Mouse (Mus musculus) stomach, postnatal 0 days (tissue): ENCODE results near the gene Prdx4. TPM values are rescaled to one million over a fixed set of nuclear protein-coding genes. Genes with fewer than 3 reads are reported as not detected.

ENCODE experiments used
- ATAC-seq: fragments of 200-750 bp; cut with Nextera tagmentation; 2 replicates; pipeline ENCODE4 v1.8.0; 2017; ENCODE audit not compliant: low FRiP score, low TSS enrichment
- DNase-seq: peaks from one replicate; pipeline ENCODE4 v3.0.0-alpha.2; 2016; ENCODE audit warnings: low spot score
- H3K27ac ChIP-seq: fragments of 300-500 bp; sonication (generic); replicated peaks from 2 replicates; pipeline ENCODE4 v1.5.1; 2014; ENCODE audit warnings: mild to moderate bottlenecking, control low read depth
- H3K27me3 ChIP-seq: fragments of 300-500 bp; sonication (generic); 2 replicates; pipeline ENCODE4 v1.6.1; 2014; ENCODE audit warnings: low read length; ENCODE audit not compliant: control insufficient read depth, insufficient read depth
- H3K36me3 ChIP-seq: fragments of 300-500 bp; sonication (generic); 2 replicates; pipeline ENCODE4 v1.6.1; 2014; ENCODE audit warnings: low read length, mixed read lengths; ENCODE audit not compliant: control insufficient read depth, insufficient read depth
- H3K4me1 ChIP-seq: fragments of 300-500 bp; sonication (generic); replicated peaks from 2 replicates; pipeline ENCODE4 v1.6.1; 2014; ENCODE audit warnings: antibody characterized with exemption; ENCODE audit not compliant: control insufficient read depth, insufficient read depth
- H3K4me2 ChIP-seq: fragments of 300-500 bp; sonication (generic); replicated peaks from 2 replicates; pipeline ENCODE4 v1.6.1; 2014; ENCODE audit warnings: low read depth, mild to moderate bottlenecking, control low read depth, moderate library complexity
- H3K4me3 ChIP-seq: fragments of 300-500 bp; sonication (generic); 2 replicates; pipeline ENCODE4 v1.5.1; 2014; ENCODE audit warnings: low read depth, low read length, control low read depth
- H3K9ac ChIP-seq: fragments of 300-500 bp; sonication (generic); 2 replicates; pipeline ENCODE4 v1.6.1; 2014; ENCODE audit warnings: mild to moderate bottlenecking, low read length, control low read depth, mixed read lengths
- H3K9me3 ChIP-seq: fragments of 300-500 bp; sonication (generic); 2 replicates; pipeline ENCODE4 v1.6.1; 2016; ENCODE audit warnings: low read length; ENCODE audit not compliant: control insufficient read depth
- CTCF ChIP-seq: IDR thresholded peaks from 2 replicates; pipeline ENCODE4 v1.5.1; 2016; ENCODE audit warnings: antibody characterized with exemption, low read depth, mild to moderate bottlenecking, moderate library complexity
- EP300 ChIP-seq: optimal IDR thresholded peaks from 2 replicates; pipeline ENCODE3; 2016; ENCODE audit warnings: antibody characterized with exemption
- WGBS: fragments of 180-500 bp; shearing (Covaris S2); extraction: QIAGEN DNeasy Blood & Tissue Kit; methylation state at CpG from one replicate; pipeline ENCODE4 v1.1.7; 2014; 5-methylcytosine and 5-hydroxymethylcytosine counted together
- polyA plus RNA-seq: library from polyadenylated mRNA; unstranded; fragments of >200 nt; fragmentation: Nextera tagmentation; extraction: Ambion mirVana; gene quantifications from 2 replicates; pipeline ENCODE4 v1.2.1, GENCODE M21; 2015

The Prdx4 gene
- polyA plus RNA-seq, 1 experiment from 2014 or later = 213 TPM

DNA sequence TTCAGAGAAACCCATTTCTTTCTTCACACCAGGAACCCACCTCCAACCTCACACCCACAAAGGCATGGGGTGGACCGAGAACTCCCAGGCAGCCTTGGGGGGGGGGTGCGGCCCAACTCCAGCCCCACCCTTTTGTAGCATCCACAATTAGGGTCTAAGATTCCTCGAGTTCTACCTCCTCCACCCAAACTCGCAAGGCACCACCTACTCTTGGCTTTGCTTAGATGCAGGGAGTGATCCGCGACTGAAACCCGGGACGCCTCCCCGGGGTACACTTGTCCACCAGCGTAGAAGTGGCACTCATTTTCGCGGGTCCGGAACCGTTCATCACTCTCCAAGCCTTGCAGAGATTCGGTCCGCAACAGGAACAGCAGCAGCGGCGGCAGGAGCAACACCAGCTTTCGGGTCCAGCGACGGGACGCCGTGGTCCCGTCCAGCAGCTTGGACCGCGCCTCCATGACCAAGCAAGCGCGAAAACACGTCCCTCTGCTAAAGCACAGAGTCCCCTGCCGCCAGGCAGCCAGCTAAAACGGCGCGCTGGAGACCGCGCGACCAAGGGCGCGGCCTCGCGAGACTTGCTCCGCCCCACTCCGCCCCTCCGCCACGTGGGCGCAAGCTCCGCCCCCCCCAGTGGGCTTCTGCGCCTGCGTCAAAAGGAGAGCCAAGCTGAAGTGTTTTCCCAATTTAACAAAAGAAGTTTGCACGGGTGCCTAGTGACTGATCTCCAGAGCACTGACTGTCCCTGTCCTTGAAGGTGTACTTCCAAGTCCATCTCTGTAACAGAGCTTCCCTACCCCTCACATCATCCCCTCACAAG is 2.4 kb downstream of the Prdx4 start:
- WGBS = 20% methylated on average over 39 of the region's 49 CpGs
- H3K9me3 ChIP-seq = no peaks in the 10 kb centered on the region
- H3K4me2 ChIP-seq = peak overlapping the region; percentile 57
- no peaks in the 10 kb centered on the region for H3K27me3 ChIP-seq
- H3K36me3 ChIP-seq = no peaks in the 10 kb centered on the region
- no peaks in the 10 kb centered on the region for H3K4me1 ChIP-seq
- H3K9ac ChIP-seq = peak overlapping the region; percentile 63
- peak; percentile 84 for DNase-seq
- peak overlapping the region; percentile 49 for H3K4me3 ChIP-seq
- ATAC-seq = peak; percentile 98
- TF ChIP-seq CTCF (no peak), EP300 (peak; percentile 66)
- H3K27ac ChIP-seq = peak overlapping the region; percentile 83

DNA sequence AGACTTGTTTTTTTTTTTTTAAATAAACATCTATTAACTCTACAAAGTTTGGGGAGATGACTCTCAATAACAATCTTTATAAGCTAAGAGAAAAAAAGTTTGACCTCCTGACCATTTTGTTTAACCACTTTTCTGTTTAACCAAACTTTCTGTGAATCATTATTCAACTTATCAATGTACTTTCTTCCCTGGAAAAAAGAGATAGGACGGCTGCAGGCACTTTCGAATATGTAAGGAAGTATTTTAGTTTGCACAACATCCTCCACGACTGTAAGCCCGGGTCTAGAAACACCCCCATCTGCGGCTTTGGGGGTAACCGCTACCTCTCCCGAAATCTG is 3.0 kb downstream of the Prdx4 start:
- peak overlapping the region; percentile 49 for H3K4me3 ChIP-seq
- H3K27me3 ChIP-seq = no peaks in the 10 kb centered on the region
- H3K9me3 ChIP-seq = no peaks in the 10 kb centered on the region
- H3K36me3 ChIP-seq = no peaks in the 10 kb centered on the region
- H3K4me1 ChIP-seq = no peaks in the 10 kb centered on the region
- TF ChIP-seq EP300 = no peak
- no peak for DNase-seq
- no peak for ATAC-seq
- peak overlapping the region; percentile 63 for H3K9ac ChIP-seq
- 14% methylated on average over 7 of the region's 7 CpGs for WGBS
- peak overlapping the region; percentile 83 for H3K27ac ChIP-seq
- H3K4me2 ChIP-seq = peak overlapping the region; percentile 57

DNA sequence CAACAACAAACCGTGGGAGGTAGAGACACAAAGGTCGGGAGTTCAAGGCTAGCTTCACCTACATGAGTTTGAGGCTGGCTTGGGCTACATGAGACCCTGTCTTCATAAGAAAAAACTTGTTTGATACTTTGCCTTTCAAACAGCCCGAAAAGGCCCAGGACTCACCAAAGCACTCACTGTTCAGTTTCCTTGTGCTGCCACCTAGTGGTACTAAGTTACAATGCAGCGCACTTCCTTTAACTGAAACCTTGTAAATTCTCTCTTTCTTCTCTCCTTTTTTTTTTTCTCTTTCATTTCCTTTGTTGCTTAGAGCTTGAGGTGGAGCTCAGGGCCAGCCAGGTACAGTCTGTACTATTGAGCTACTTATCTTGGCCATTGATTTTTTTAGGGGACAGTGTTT is 22.5 kb downstream of the Prdx4 start:
- DNase-seq (peak; percentile 18), ATAC-seq (no peak)
- no peak overlapping the region for H3K4me3 ChIP-seq
- no peaks in the 10 kb centered on the region for H3K9me3 ChIP-seq
- H3K36me3 ChIP-seq = no peaks in the 10 kb centered on the region
- peak; percentile 78 for TF ChIP-seq CTCF
- TF ChIP-seq EP300 = no peak
- H3K27ac ChIP-seq = no peak overlapping the region
- no peak overlapping the region for H3K9ac ChIP-seq
- no peak overlapping the region for H3K4me2 ChIP-seq
- 35% methylated on average over 4 of the region's 4 CpGs for WGBS
- no peaks in the 10 kb centered on the region for H3K27me3 ChIP-seq
- H3K4me1 ChIP-seq = no peaks in the 10 kb centered on the region

DNA sequence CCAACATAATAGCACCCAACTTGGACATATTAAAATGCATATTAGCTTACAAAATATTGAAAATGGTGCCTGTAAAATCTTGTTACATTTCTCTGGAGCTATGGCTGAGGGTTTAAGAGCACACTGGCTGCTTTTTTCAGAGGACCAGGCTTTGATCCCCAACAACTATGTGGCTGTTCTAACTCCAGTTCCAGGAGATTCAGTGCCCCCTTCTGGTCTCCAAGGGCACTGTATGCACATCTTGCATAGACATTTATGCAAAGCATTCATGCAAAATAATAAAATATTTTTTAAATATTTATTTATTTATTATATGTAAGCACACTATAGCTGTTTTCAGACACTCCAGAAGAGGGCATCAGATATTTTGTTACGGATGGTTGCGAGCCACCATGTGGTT is 34.2 kb downstream of the Prdx4 start:
- WGBS = 92% methylated on average over 2 of the region's 2 CpGs
- DNase-seq (no peak), ATAC-seq (no peak)
- Histone ChIP-seq H3K4me3 (no peak overlapping the region), H3K27me3 (no peaks in the 10 kb centered on the region), H3K36me3 (no peaks in the 10 kb centered on the region), H3K9ac (no peak overlapping the region), H3K27ac (no peak overlapping the region), H3K9me3 (no peaks in the 10 kb centered on the region), H3K4me2 (no peak overlapping the region), H3K4me1 (no peaks in the 10 kb centered on the region)
- TF ChIP-seq CTCF (peak; percentile 44), EP300 (no peak)

DNA sequence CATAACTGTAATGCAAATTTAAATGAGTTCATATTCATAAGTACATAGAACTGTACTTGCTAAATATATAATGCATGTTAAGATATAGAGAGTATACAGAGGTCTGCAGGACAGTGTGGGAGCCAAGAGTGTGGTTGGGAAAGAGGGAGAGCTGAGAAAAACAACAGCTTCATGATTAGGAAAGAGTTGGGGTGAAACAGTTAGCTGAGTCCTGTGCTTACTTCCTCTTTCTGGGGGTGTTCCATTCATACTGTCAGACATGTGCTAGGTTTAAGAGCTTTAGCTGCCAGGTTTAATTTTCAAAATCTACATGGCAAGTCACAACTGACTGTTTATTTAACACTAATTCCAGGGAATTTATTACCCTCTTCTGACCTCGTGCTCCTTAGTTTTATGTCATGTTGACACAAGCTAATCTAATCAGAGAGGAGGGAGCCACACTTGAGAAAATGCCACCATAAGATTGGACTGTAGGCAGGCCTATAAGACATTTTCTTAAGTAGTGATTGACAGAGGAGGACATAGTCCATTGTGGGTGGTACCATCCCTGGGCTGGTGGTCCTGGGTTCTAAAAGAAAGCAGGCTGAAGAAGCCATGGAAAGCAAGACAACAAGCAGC is 60.0 kb downstream of the Prdx4 start:
- no peak overlapping the region for H3K4me2 ChIP-seq
- 35% methylated on average over 1 of the region's 1 CpGs for WGBS

DNA sequence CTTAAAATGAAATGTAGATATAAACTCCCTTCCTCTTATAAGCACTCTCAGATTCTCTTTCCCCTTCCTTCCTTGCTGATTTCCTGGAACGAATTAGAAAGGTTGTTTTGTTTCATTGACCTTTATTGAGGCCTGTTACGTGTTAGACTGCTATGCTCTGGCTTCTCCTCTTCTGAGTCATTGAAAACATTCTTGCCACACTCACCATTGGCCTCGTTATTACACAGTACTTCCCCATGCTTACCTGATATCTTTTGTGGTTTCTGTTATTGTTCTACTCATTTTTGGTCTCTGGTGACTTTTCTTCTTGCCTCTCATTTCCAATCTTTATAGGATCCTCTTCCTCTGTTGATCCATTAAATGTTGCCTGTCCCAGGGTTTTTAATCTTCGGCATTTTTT is 62.1 kb downstream of the Prdx4 start:
- 76% methylated on average over 4 of the region's 4 CpGs for WGBS
- no peak overlapping the region for H3K4me3 ChIP-seq

More for the DNA sequence above, 60.0 kb downstream of the Prdx4 start:
- Histone ChIP-seq H3K9me3 (no peaks in the 10 kb centered on the region), H3K27ac (no peak overlapping the region), H3K4me3 (no peak overlapping the region), H3K27me3 (no peaks in the 10 kb centered on the region), H3K4me1 (no peaks in the 10 kb centered on the region), H3K9ac (no peak overlapping the region), H3K36me3 (no peaks in the 10 kb centered on the region)
- no peak for TF ChIP-seq CTCF
- TF ChIP-seq EP300 = no peak
- DNase-seq = no peak
- ATAC-seq = no peak

More for the DNA sequence above, 62.1 kb downstream of the Prdx4 start:
- no peak overlapping the region for H3K27ac ChIP-seq
- no peaks in the 10 kb centered on the region for H3K4me1 ChIP-seq
- H3K27me3 ChIP-seq = no peaks in the 10 kb centered on the region
- DNase-seq (no peak), ATAC-seq (no peak)
- H3K36me3 ChIP-seq = no peaks in the 10 kb centered on the region
- no peak overlapping the region for H3K4me2 ChIP-seq
- no peaks in the 10 kb centered on the region for H3K9me3 ChIP-seq
- no peak for TF ChIP-seq CTCF
- no peak for TF ChIP-seq EP300
- no peak overlapping the region for H3K9ac ChIP-seq

Other genes starting within 250 kb of the Prdx4 start
- gene Magea2, start 247.1 kb downstream of the Prdx4 start, polyA plus RNA-seq = not detected in 2 replicates
- gene Cldn34b2, start 212.3 kb downstream of the Prdx4 start, polyA plus RNA-seq = not detected in 2 replicates
- 206 and 219 TPM in 2 replicates for gene Sat1, start 124.3 kb downstream of the Prdx4 start, polyA plus RNA-seq
- 32.8 and 34.3 TPM in 2 replicates for gene Acot9, start 78.3 kb downstream of the Prdx4 start, polyA plus RNA-seq